Mouse (Mus musculus) neural tube, embryonic 12.5 days (tissue): ENCODE results near the gene Dmwd. TPM values are rescaled to one million over a fixed set of nuclear protein-coding genes. Genes with fewer than 3 reads are reported as not detected.
A peak's percentile ranks its signal among the peaks of the same experiment; 100 is the strongest.

Source experiments
- ATAC-seq: fragments of 200-750 bp; cut with Nextera tagmentation; 2 replicates; pipeline ENCODE4 v1.8.0; 2017; ENCODE audit warnings: low read depth, mild to moderate bottlenecking, moderate TSS enrichment, moderate library complexity; ENCODE audit not compliant: low FRiP score
- H3K27ac ChIP-seq: fragments of 300-500 bp; sonication (generic); 2 replicates; pipeline ENCODE4 v1.5.1; 2016
- H3K27me3 ChIP-seq: fragments of 300-500 bp; sonication (generic); replicated peaks from 2 replicates; pipeline ENCODE4 v1.6.1; 2016; ENCODE audit warnings: mild to moderate bottlenecking
- H3K36me3 ChIP-seq: fragments of 300-500 bp; sonication (generic); 2 replicates; pipeline ENCODE4 v1.6.1; 2016; ENCODE audit warnings: mild to moderate bottlenecking
- H3K4me1 ChIP-seq: fragments of 300-500 bp; sonication (generic); 2 replicates; pipeline ENCODE4 v1.6.1; 2016
- H3K4me2 ChIP-seq: fragments of 300-500 bp; sonication (generic); replicated peaks from 2 replicates; pipeline ENCODE4 v1.6.1; 2016; ENCODE audit warnings: mild to moderate bottlenecking
- H3K4me3 ChIP-seq: fragments of 300-500 bp; sonication (generic); 2 replicates; pipeline ENCODE4 v1.5.1; 2016
- H3K9ac ChIP-seq: fragments of 300-500 bp; sonication (generic); 2 replicates; pipeline ENCODE4 v1.6.1; 2016; ENCODE audit warnings: mild to moderate bottlenecking
- H3K9me3 ChIP-seq: fragments of 300-500 bp; sonication (generic); 2 replicates; pipeline ENCODE4 v1.6.1; 2016; ENCODE audit warnings: mild to moderate bottlenecking
- WGBS: fragments of 180-500 bp; shearing (Covaris S2); methylation state at CpG from one replicate; pipeline ENCODE4 v1.1.7; 2016; 5-methylcytosine and 5-hydroxymethylcytosine counted together
- microRNA-seq: library from miRNA; unstranded; fragments of <30 nt; microRNA quantifications from one replicate; pipeline ENCODE4, GENCODE M21; 2017
- polyA plus RNA-seq: library from polyadenylated mRNA; unstranded; fragments of >200 nt; fragmentation: Nextera tagmentation; extraction: Ambion mirVana; gene quantifications from 2 replicates; pipeline ENCODE4 v1.2.1, GENCODE M21; 2016

Dmwd gene
- polyA plus RNA-seq, 1 experiment from 2014 or later = 29.6 TPM

- WGBS = 93% methylated on average over 5 of the region's 5 CpGs
- no peak overlapping the region for H3K4me3 ChIP-seq
- H3K36me3 ChIP-seq = peaks cover 3% of the 10 kb centered on the region; the same call in 1 of the 2 replicates
These were observed 51.7 kb downstream of the Dmwd start for GRCm38 (mm10) chr7:19127744-19128143.

GRCm38 (mm10) chr7:19129396-19129795, 53.4 kb downstream of the Dmwd start:
- Histone ChIP-seq H3K36me3 (peaks cover 4% of the 10 kb centered on the region; the same call in 1 of the 2 replicates), H3K4me3 (no peak overlapping the region), H3K27me3 (no peaks in the 10 kb centered on the region), H3K9ac (no peak overlapping the region), H3K4me1 (peaks cover 14% of the 10 kb centered on the region), H3K27ac (no peak overlapping the region), H3K9me3 (no peaks in the 10 kb centered on the region), H3K4me2 (no peak overlapping the region)
- WGBS = 93% methylated on average over 5 of the region's 5 CpGs
- ATAC-seq = no peak

More at GRCm38 (mm10) chr7:19127744-19128143, 51.7 kb downstream of the Dmwd start:
- Histone ChIP-seq H3K9ac (no peak overlapping the region), H3K27me3 (no peaks in the 10 kb centered on the region), H3K4me1 (peaks cover 14% of the 10 kb centered on the region), H3K9me3 (no peaks in the 10 kb centered on the region), H3K27ac (no peak overlapping the region), H3K4me2 (no peak overlapping the region)
- ATAC-seq = no peak

- 36% methylated on average over 4 of the region's 4 CpGs for WGBS
- H3K4me1 ChIP-seq = peaks cover 14% of the 10 kb centered on the region
- ATAC-seq = no peak
- peaks cover 17% of the 10 kb centered on the region for H3K36me3 ChIP-seq
- H3K4me2 ChIP-seq = peak overlapping the region; percentile 65
- H3K9me3 ChIP-seq = no peaks in the 10 kb centered on the region
- H3K27me3 ChIP-seq = no peaks in the 10 kb centered on the region
- peak overlapping the region; percentile 56; the same call in 1 of the 2 replicates for H3K9ac ChIP-seq
- peak overlapping the region; percentile 35; the same call in 1 of the 2 replicates for H3K4me3 ChIP-seq
- peak overlapping the region; percentile 84 for H3K27ac ChIP-seq
These were observed 54.6 kb downstream of the Dmwd start for GRCm38 (mm10) chr7:19130657-19131056.

- Histone ChIP-seq H3K36me3 (peaks cover 24% of the 10 kb centered on the region), H3K4me3 (peak overlapping the region; percentile 35), H3K27ac (peak overlapping the region; percentile 84), H3K4me1 (peaks cover 14% of the 10 kb centered on the region), H3K27me3 (no peaks in the 10 kb centered on the region), H3K4me2 (peak overlapping the region; percentile 65), H3K9ac (peak overlapping the region; percentile 56), H3K9me3 (no peaks in the 10 kb centered on the region)
- peak; percentile 98 for ATAC-seq
- under 1% methylated on average over 39 of the region's 39 CpGs for WGBS
These were observed 55.4 kb downstream of the Dmwd start for GRCm38 (mm10) chr7:19131324-19131848.

Small RNA genes within 50 kb of the gene (microRNA-seq; reads per million reads assigned to microRNA genes)
- gene Mir3100 = not detected

Other genes starting within 250 kb of the Dmwd start
- gene Mill2, start 236.3 kb upstream of the Dmwd start, polyA plus RNA-seq = 0.10 and 0.34 TPM in 2 replicates
- gene Pglyrp1, start 204.9 kb upstream of the Dmwd start, polyA plus RNA-seq = 3.9 and 4.7 TPM in 2 replicates
- 32.9 and 34.0 TPM in 2 replicates for gene Ccdc61, start 165.8 kb upstream of the Dmwd start, polyA plus RNA-seq
- gene Nova2, start 150.3 kb upstream of the Dmwd start, polyA plus RNA-seq = 12.1 and 12.6 TPM in 2 replicates
- gene Nanos2, start 88.8 kb upstream of the Dmwd start, polyA plus RNA-seq = 0.24 and 0.72 TPM in 2 replicates
- gene Mypop, start 85.0 kb upstream of the Dmwd start, polyA plus RNA-seq = 6.1 and 7.0 TPM in 2 replicates
- 41.6 and 45.2 TPM in 2 replicates for gene Irf2bp1, start 72.2 kb upstream of the Dmwd start, polyA plus RNA-seq
- 0.09 and 0.19 TPM in 2 replicates for gene Foxa3, start 52.7 kb upstream of the Dmwd start, polyA plus RNA-seq
- gene Sympk, start 51.9 kb upstream of the Dmwd start, polyA plus RNA-seq = 46.9 and 47.3 TPM in 2 replicates
- not detected in 2 replicates for gene Rsph6a, start 21.5 kb upstream of the Dmwd start, polyA plus RNA-seq
- 13.7 and 18.2 TPM in 2 replicates for gene Dmpk, start 7.6 kb downstream of the Dmwd start, polyA plus RNA-seq
- gene Six5, start 18.4 kb downstream of the Dmwd start, polyA plus RNA-seq = 4.5 and 5.2 TPM in 2 replicates
- gene Gm4969, start 42.1 kb downstream of the Dmwd start, polyA plus RNA-seq = 1.0 and 1.1 TPM in 2 replicates
- 18.3 and 19.9 TPM in 2 replicates for gene Fbxo46, start 43.6 kb downstream of the Dmwd start, polyA plus RNA-seq
- 19.5 and 20.9 TPM in 2 replicates for gene Qpctl, start 73.1 kb downstream of the Dmwd start, polyA plus RNA-seq
- 124 and 133 TPM in 2 replicates for gene Snrpd2, start 73.5 kb downstream of the Dmwd start, polyA plus RNA-seq
- gene Gipr, start 89.9 kb downstream of the Dmwd start, polyA plus RNA-seq = 1.1 and 1.8 TPM in 2 replicates
- gene Eml2, start 100.2 kb downstream of the Dmwd start, polyA plus RNA-seq = 5.1 and 6.6 TPM in 2 replicates
- gene Gpr4, start 136.3 kb downstream of the Dmwd start, polyA plus RNA-seq = 1.9 and 2.3 TPM in 2 replicates
- gene Opa3, start 152.1 kb downstream of the Dmwd start, polyA plus RNA-seq = 42.1 and 43.9 TPM in 2 replicates
- gene Vasp, start 195.6 kb downstream of the Dmwd start, polyA plus RNA-seq = 53.4 and 56.3 TPM in 2 replicates
- gene Ppm1n, start 203.8 kb downstream of the Dmwd start, polyA plus RNA-seq = 0.20 TPM in 1 of 2 replicates, not detected in the other
- gene Rtn2, start 206.4 kb downstream of the Dmwd start, polyA plus RNA-seq = 91.1 and 99.1 TPM in 2 replicates
- gene Fosb, start 233.8 kb downstream of the Dmwd start, polyA plus RNA-seq = 0.08 TPM in 1 of 2 replicates, not detected in the other